Mouse (Mus musculus): ENCODE measurements around the gene Snrpg.

DNA sequence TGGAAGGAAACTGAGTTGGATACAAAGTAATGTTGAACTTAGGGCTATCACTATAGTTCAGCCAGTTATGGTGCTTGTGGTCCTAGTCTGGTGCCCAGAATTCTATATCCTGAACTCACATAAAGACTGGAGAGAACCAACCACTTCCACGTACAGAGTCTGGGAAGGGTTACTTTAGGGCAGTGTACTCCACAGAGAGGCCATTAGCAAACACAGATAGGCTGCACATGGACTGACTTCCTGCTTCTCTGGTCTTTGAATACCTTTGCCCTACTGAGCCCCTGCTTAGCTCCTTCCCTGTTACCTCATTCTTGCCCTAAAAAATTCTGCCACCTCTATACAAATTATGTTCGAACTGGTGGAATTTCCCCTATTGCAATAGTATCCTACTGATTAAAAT, 28.9 kb downstream of the Snrpg start:
- TF ChIP-seq POLR2A (IDR thresholded peaks at IDR 0.05; ENCODE audit: insufficient read depth, low read length) = no peak
- TF ChIP-seq CTCF (IDR thresholded peaks at IDR 0.05; ENCODE audit: low read depth, low read length) = no peak

Measured in ES-Bruce4 (cell line).